Mouse (Mus musculus) adrenal gland, adult 8-10 months (tissue): Measurements from ENCODE around the gene Tacc2. TPM values are rescaled to one million over a fixed set of nuclear protein-coding genes. Genes with fewer than 3 reads are reported as not detected.

Source experiments
- DNase-seq: peaks from one replicate; pipeline ENCODE4 v3.0.0; 2022
- total RNA-seq, 4 experiments: library from RNA; stranded (reverse); gene quantifications; 2 replicates each; pipeline ENCODE4 v1.2.4; 2022

Tacc2 gene
- total RNA-seq, 4 experiments from 2014 or later = 38.1 to 63.0 (median 49.3) TPM

- DNase-seq = no peak
Observed at GRCm38 (mm10) chr7:130691931-130692330, 114.7 kb downstream of the Tacc2 start.

GRCm38 (mm10) chr7:130692392-130692942 lies 115.2 kb downstream of the Tacc2 start:
- peak; percentile 32 for DNase-seq

- no peak for DNase-seq
Observed at GRCm38 (mm10) chr7:130692943-130693799, 115.9 kb downstream of the Tacc2 start.

- DNase-seq = no peak
Observed at GRCm38 (mm10) chr7:130693800-130694193, 116.6 kb downstream of the Tacc2 start.

GRCm38 (mm10) chr7:130695669-130696338 lies 118.6 kb downstream of the Tacc2 start:
- no peak for DNase-seq

- DNase-seq = no peak
Observed at GRCm38 (mm10) chr7:130696347-130697234, 119.4 kb downstream of the Tacc2 start.

- no peak for DNase-seq
Observed at GRCm38 (mm10) chr7:130698480-130698879, 121.2 kb downstream of the Tacc2 start.

GRCm38 (mm10) chr7:130701336-130701735 lies 124.1 kb downstream of the Tacc2 start:
- DNase-seq = no peak

- no peak for DNase-seq
Observed at GRCm38 (mm10) chr7:130705230-130705629, 128.0 kb downstream of the Tacc2 start.

GRCm38 (mm10) chr7:130708940-130709339 lies 131.7 kb downstream of the Tacc2 start:
- no peak for DNase-seq

GRCm38 (mm10) chr7:130709372-130710274 lies 132.4 kb downstream of the Tacc2 start:
- no peak for DNase-seq

- no peak for DNase-seq
Observed at GRCm38 (mm10) chr7:130711851-130712250, 134.6 kb downstream of the Tacc2 start.

- no peak for DNase-seq
Observed at GRCm38 (mm10) chr7:130713319-130713718, 136.1 kb downstream of the Tacc2 start.

GRCm38 (mm10) chr7:130715467-130715866 lies 138.2 kb downstream of the Tacc2 start:
- no peak for DNase-seq

GRCm38 (mm10) chr7:130716341-130716740 lies 139.1 kb downstream of the Tacc2 start:
- no peak for DNase-seq

- DNase-seq = no peak
Observed at GRCm38 (mm10) chr7:130716989-130717388, 139.8 kb downstream of the Tacc2 start.

GRCm38 (mm10) chr7:130719931-130720598 lies 142.8 kb downstream of the Tacc2 start:
- DNase-seq = no peak

GRCm38 (mm10) chr7:130720646-130721335 lies 143.6 kb downstream of the Tacc2 start:
- DNase-seq = no peak

- no peak for DNase-seq
Observed at GRCm38 (mm10) chr7:130726185-130726584, 148.9 kb downstream of the Tacc2 start.
